Mouse (Mus musculus): ENCODE results near the gene Gm19426.

DNA sequence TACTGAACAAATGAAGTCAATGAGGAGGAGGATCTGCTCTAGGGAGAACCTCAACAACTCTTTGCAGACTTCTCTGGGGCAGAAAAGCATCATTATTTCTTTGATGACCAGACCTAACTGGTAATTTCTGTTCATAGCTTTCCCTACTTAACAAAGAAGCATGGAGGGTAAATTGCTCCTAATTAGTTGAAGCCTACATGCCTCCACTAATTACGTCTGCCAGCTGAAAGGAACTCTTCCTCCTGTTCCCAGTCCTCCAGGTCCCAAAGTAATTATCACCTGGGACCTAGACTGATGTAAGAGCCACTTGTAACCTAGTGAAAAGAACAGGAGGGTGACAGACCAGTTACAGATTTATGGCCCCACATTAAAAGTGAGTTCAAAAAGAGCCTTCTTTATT, 35.9 kb downstream of the Gm19426 start:
- TF ChIP-seq CTCF (conservative IDR thresholded peaks at IDR 0.05 in 1 of 2, IDR thresholded peaks at IDR 0.05 in 1 of 2; ENCODE audit: low read depth in 2 of 2, low read length in 2 of 2) (no peak), ZMIZ1 (IDR thresholded peaks at IDR 0.05; ENCODE audit: low read depth, low read length) (no peak), USF1 (IDR thresholded peaks at IDR 0.05; ENCODE audit: low read depth, low read length) (no peak), TCF12 (IDR thresholded peaks at IDR 0.05; ENCODE audit: low read depth, low read length) (no peak), MXI1 (IDR thresholded peaks at IDR 0.05; ENCODE audit: low read depth, low read length) (no peak), MAFK (IDR thresholded peaks at IDR 0.05; ENCODE audit: insufficient replicate concordance, low read length) (no peak), SMC3 (IDR thresholded peaks at IDR 0.05; ENCODE audit: low read depth, low read length) (no peak), SIN3A (IDR thresholded peaks at IDR 0.05; ENCODE audit: low read length) (no peak), POLR2A (IDR thresholded peaks at IDR 0.05; ENCODE audit: low read depth, low read length) (no peak), PAX5 (IDR thresholded peaks at IDR 0.05; ENCODE audit: low read length) (no peak), MAZ (IDR thresholded peaks at IDR 0.05; ENCODE audit: low read depth, low read length) (no peak)
